Mouse (Mus musculus): ENCODE results near the gene Tars2. TPM values are rescaled to one million over a fixed set of nuclear protein-coding genes. Genes with fewer than 3 reads are reported as not detected.

The Tars2 gene
- 10 to 100 TPM; 22.4 to 28.7 TPM for total RNA-seq (2023)

DNA sequence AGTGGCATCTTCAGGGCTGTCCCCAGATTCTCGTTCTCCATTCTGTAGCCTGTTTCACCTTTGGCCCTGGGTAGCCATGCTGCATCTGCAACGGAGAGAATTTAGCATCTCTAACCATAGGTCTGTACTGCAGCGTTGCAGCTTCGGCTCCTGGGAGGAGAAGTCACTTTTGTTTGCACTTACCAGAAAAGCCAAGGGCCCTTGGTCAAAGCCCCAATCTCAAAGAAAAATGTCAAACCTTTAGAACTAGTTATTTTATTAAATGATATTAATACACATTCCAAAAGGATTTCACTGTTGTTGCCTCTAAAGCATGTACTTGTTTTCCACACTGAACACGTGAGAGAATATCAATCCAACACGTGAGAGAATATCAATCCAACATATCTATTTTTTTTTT, at the start of gene Tars2:
Tars2 (minus strand) TSS at position 101 of the 400 bp plus-strand sequence.

DNA sequence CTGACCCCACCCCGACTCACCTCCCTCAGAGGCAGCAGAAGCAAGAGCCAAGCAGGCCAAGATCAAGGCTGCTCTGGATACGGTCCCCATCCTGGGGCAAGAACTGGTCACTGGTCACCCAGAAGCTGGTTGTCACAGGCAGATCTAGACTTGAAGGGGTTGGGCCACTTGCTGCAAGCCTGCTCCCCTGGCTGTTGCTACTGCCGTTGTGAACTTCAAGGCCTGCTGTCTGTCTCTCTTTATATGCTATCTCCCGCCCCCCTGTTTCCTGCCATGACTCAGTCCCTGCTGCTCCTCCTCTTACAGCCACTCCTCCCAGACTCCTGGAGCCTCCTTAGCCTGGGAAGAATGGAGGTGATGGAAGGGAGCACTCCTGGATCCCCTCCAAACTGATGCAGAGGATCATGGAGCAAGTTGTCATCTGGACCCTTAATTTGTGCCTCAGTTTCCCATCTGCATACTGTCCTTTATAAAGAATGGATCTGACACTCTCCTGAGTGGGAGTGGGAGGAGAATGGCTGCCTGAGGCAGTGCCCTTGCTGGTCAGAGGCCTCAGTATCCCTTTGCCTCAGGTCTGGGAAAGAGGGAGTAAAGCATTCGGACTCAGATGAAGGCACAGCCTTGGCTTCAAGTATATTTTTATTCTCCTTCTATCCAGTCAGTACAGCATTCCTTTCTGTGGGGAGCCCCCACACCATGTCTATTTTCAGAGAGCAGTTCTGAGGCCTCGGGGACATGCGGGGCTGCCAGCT, 20.5 kb downstream of the Tars2 start, which contains the start of gene Ecm1:
Ecm1 (minus strand) TSS at position 217 of the 752 bp plus-strand sequence.

Other genes with a start within 250 kb of the Tars2 start
- 1,000 to 10,000 TPM; 1,732 to 1,842 TPM for gene Ctss, start 233.4 kb downstream of the Tars2 start, total RNA-seq (2023)
- not detected for gene Hormad1, start 200.5 kb downstream of the Tars2 start, total RNA-seq (2023)
- gene Golph3l, start 171.3 kb downstream of the Tars2 start, total RNA-seq (2023), result 10 to 100 TPM; 37.5 to 42.9 TPM
- gene Ensa, start 135.2 kb downstream of the Tars2 start, total RNA-seq (2023), result 100 to 1,000 TPM; 106 to 108 TPM
- 100 to 1,000 TPM; 751 to 777 TPM for gene Mcl1, start 101.4 kb downstream of the Tars2 start, total RNA-seq (2023)
- 1 to 10 TPM; 3.3 to 3.6 TPM for gene Adamtsl4, start 72.3 kb downstream of the Tars2 start, total RNA-seq (2023)
- gene Ecm1, start 20.6 kb downstream of the Tars2 start, total RNA-seq (2023), result 10 to 100 TPM; 39.5 to 67.9 TPM
- gene Rprd2, start 58.7 kb upstream of the Tars2 start, total RNA-seq (2023), result 10 to 100 TPM; 60.5 to 61.9 TPM
- 10 to 100 TPM; 31.8 to 38.9 TPM for gene Prpf3, start 95.7 kb upstream of the Tars2 start, total RNA-seq (2023)
- 100 to 1,000 TPM; 127 to 131 TPM for gene Mrps21, start 111.3 kb upstream of the Tars2 start, total RNA-seq (2023)
- 10 to 100 TPM; 27.0 to 27.9 TPM for gene Ciart, start 122.0 kb upstream of the Tars2 start, total RNA-seq (2023)
- gene BC028528, start 131.8 kb upstream of the Tars2 start, total RNA-seq (2023), result 100 to 1,000 TPM; 156 to 173 TPM
- gene Aph1a, start 133.8 kb upstream of the Tars2 start, total RNA-seq (2023), result 100 to 1,000 TPM in 1 of 2 experiments, 10 to 100 TPM in 1; 88.0 to 131 TPM
- gene Car14, start 144.5 kb upstream of the Tars2 start, total RNA-seq (2023), result not detected
- 10 to 100 TPM; 42.7 to 46.2 TPM for gene Anp32e, start 169.0 kb upstream of the Tars2 start, total RNA-seq (2023)
- gene Plekho1, start 235.8 kb upstream of the Tars2 start, total RNA-seq (2023), result 100 to 1,000 TPM; 241 to 254 TPM